Comparison of ENCODE assay signal across 26 mouse cellular contexts in genomic region chr15:80554860-80555822, GRCm38 (mm10). TPM values are rescaled to one million over a fixed set of nuclear protein-coding genes. Genes with fewer than 3 reads are reported as not detected.
A peak's percentile ranks its signal among the peaks of the same experiment; 100 is the strongest.
DNase-seq lines count a peak whose midpoint lies in the region; ATAC-seq and TF ChIP-seq lines count a peak whose summit lies in the region.
"Had no signal": no experiment of that assay in that cellular context is flagged by ENCODE, and none has a peak within 500 bp of the region (broad histone marks: within the 10 kb centered on the region; RNA-seq: fewer than 3 reads in every experiment).

No protein-coding gene starts in this region.

- TF ChIP-seq EP300 in heart, postnatal 0 days (IDR thresholded peaks at IDR 0.05; ENCODE audit: low read depth), result no peak

- H3K4me3 ChIP-seq in heart, postnatal 0 days (ENCODE audit: low read depth, low read length), result no peak overlapping the region
- no peak overlapping the region for H3K4me3 ChIP-seq in bone marrow, adult 2 months (replicated peaks; ENCODE audit: control insufficient read depth, low read depth, low read length)
- no peak overlapping the region for H3K4me3 ChIP-seq in cerebellum, adult 2 months (replicated peaks; ENCODE audit: insufficient read depth, low read depth, low read length)
- H3K4me3 ChIP-seq: erythroblast, embryonic 14.5 days; hindbrain, embryonic 15.5 days; limb, embryonic 15.5 days had no signal

- no peaks in the 10 kb centered on the region for H3K36me3 ChIP-seq in heart, postnatal 0 days (replicated peaks; ENCODE audit: control insufficient read depth, insufficient read depth, low read length)
- H3K36me3 ChIP-seq: hindbrain, embryonic 15.5 days; limb, embryonic 15.5 days had no signal

- H3K9ac ChIP-seq in heart, postnatal 0 days (replicated peaks; ENCODE audit: low read depth, low read length), result no peak overlapping the region
- H3K9ac ChIP-seq: hindbrain, embryonic 15.5 days; limb, embryonic 15.5 days had no signal

- 0 out of 2 replicates have a peak, but pooled peaks cover 2% of the 10 kb centered on the region for H3K27me3 ChIP-seq in heart, postnatal 0 days (ENCODE audit: control insufficient read depth, insufficient read depth, low read length)
- H3K27me3 ChIP-seq in cerebellum, adult 2 months (ENCODE audit: control insufficient read depth, insufficient read depth, low read length), result no peaks in the 10 kb centered on the region
- H3K27me3 ChIP-seq: hindbrain, embryonic 15.5 days; limb, embryonic 15.5 days had no signal

- no peak for ATAC-seq in heart, postnatal 0 days (ENCODE audit: insufficient read depth, low read depth)
- peak; percentile 36; the same call in 1 of the 2 replicates for ATAC-seq in neutrophil, adult 5-6 weeks (ENCODE audit: extremely low read depth, insufficient number of reproducible peaks, low FRiP score, poor library complexity, severe bottlenecking)
- ATAC-seq: forebrain, embryonic 14.5 days; intestine, postnatal 0 days; midbrain, embryonic 16.5 days had no signal

- 89% methylated on average over 6 of the region's 6 CpGs for WGBS in heart, postnatal 0 days
- WGBS in bone marrow, adult 2 months, result 37% methylated on average over 6 of the region's 6 CpGs
- WGBS in cerebellum, adult 2 months, result 96% methylated on average over 6 of the region's 6 CpGs

- TF ChIP-seq POLR2A in bone marrow, adult 2 months (IDR thresholded peaks at IDR 0.05; ENCODE audit: borderline replicate concordance, control insufficient read depth, low read depth, low read length), result no peak
- no peak for TF ChIP-seq POLR2A in cerebellum, adult 2 months (IDR thresholded peaks at IDR 0.05; ENCODE audit: borderline replicate concordance, insufficient read depth, low read length)

- no peaks in the 10 kb centered on the region for H3K9me3 ChIP-seq in heart, postnatal 0 days (replicated peaks; ENCODE audit: control insufficient read depth, low read length)
- H3K9me3 ChIP-seq: hindbrain, embryonic 15.5 days; limb, embryonic 15.5 days had no signal

- intact Hi-C loops in heart, postnatal 10 days (cut with DNase I), result no loop called here

- 0 out of 2 replicates have a peak, but pooled peaks have one; percentile 3 for TF ChIP-seq CTCF in heart, postnatal 0 days (IDR thresholded peaks at IDR 0.05; ENCODE audit: low read depth)
- TF ChIP-seq CTCF in bone marrow, adult 2 months (IDR thresholded peaks at IDR 0.05; ENCODE audit: control insufficient read depth, insufficient read depth, low read length), result 0 out of 2 replicates have a peak, but pooled peaks have one; percentile 10
- TF ChIP-seq CTCF in cerebellum, adult 2 months (IDR thresholded peaks at IDR 0.05; ENCODE audit: borderline replicate concordance, insufficient read depth, low read depth, low read length), result no peak

- no peak for DNase-seq in heart, postnatal 0 days (ENCODE audit: low spot score)
- no peak for DNase-seq in heart, postnatal 10 days
- peak; percentile 63 for DNase-seq in CD4-positive, CD25-positive, alpha-beta regulatory T cell, adult 2 months (ENCODE audit: low read depth, low spot score)
- DNase-seq in cerebellum, adult 2 months, result no peak
- DNase-seq in layer of hippocampus, postnatal 14 days (ENCODE audit: low spot score in 2 of 2), result no peak
- no peak for DNase-seq in gastrocnemius, postnatal 25 days
- DNase-seq: cerebellum, adult 8-10 months; gastrocnemius, postnatal 14 days; heart, postnatal 36 days; kidney, postnatal 10 days; layer of hippocampus, postnatal 36 days; lung, adult 2 months had no signal

- no peak overlapping the region for H3K27ac ChIP-seq in heart, postnatal 0 days (ENCODE audit: low read depth)
- no peak overlapping the region for H3K27ac ChIP-seq in bone marrow, adult 2 months (ENCODE audit: control insufficient read depth, insufficient read depth, low read depth, low read length, poor library complexity)
- H3K27ac ChIP-seq in cerebellum, adult 2 months (ENCODE audit: insufficient read depth, low read length), result no peak overlapping the region
- H3K27ac ChIP-seq: hindbrain, embryonic 15.5 days; limb, embryonic 15.5 days; stomach, postnatal 0 days had no signal

- no peak overlapping the region for H3K4me2 ChIP-seq in heart, postnatal 0 days (ENCODE audit: low read depth, low read length)
- H3K4me2 ChIP-seq: heart, embryonic 11.5 days; hindbrain, embryonic 15.5 days; limb, embryonic 15.5 days had no signal

- no peaks in the 10 kb centered on the region for H3K4me1 ChIP-seq in heart, postnatal 0 days (ENCODE audit: control insufficient read depth, insufficient read depth)
- H3K4me1 ChIP-seq in bone marrow, adult 2 months (ENCODE audit: control insufficient read depth, insufficient read depth, low read length), result peaks cover 1% of the 10 kb centered on the region; the same call in 1 of the 2 replicates
- H3K4me1 ChIP-seq in cerebellum, adult 2 months (ENCODE audit: control insufficient read depth, insufficient read depth, low read length), result no peaks in the 10 kb centered on the region
- H3K4me1 ChIP-seq: hindbrain, embryonic 15.5 days; limb, embryonic 15.5 days had no signal

RNA-seq across cellular contexts. Expression of gene Enthd1, which starts 9.8 kb away (rescaled TPM):
- not detected in 2 replicates for total RNA-seq in heart, postnatal 0 days (2014; rRNA removed; ENCODE audit: low replicate concordance)
- polyA plus RNA-seq in heart, postnatal 0 days (2015; fragmentation: Nextera tagmentation; extraction: Ambion mirVana), result not detected in 2 replicates
- total RNA-seq in heart, postnatal 10 days (2021), result not detected
- 0.72 TPM in 1 of 2 replicates, not detected in the other for polyA plus RNA-seq in bone marrow, adult 2 months (2011; ENCODE audit: insufficient read depth, insufficient read length, low replicate concordance, missing spikeins)
- total RNA-seq in neutrophil, adult 5-6 weeks (2017), result 0.25 and 0.35 TPM in 2 replicates
- polyA plus RNA-seq in cerebellum, adult 2 months (2012; rRNA removed), result not detected in 2 replicates
- not detected for total RNA-seq in layer of hippocampus, postnatal 14 days (2021)
- not detected for total RNA-seq in gastrocnemius, postnatal 25 days (2021)
- total RNA-seq: adrenal gland, postnatal 4 days; gastrocnemius, postnatal 14 days; heart, postnatal 36 days; layer of hippocampus, adult 18-20 months; layer of hippocampus, postnatal 36 days had no signal
- polyA plus RNA-seq: cortical plate, adult 2 months; embryonic facial prominence, embryonic 11.5 days; erythroblast, embryonic 14.5 days; forebrain, embryonic 14.5 days; heart, embryonic 11.5 days; hindbrain, embryonic 15.5 days; intestine, postnatal 0 days; lung, adult 2 months; midbrain, embryonic 16.5 days; stomach, postnatal 0 days had no signal

RNA-seq across cellular contexts. Expression of gene Grap2, which starts 17.3 kb away (rescaled TPM):
- 2.8 TPM in 1 of 2 replicates, not detected in the other for total RNA-seq in heart, postnatal 0 days (2014; rRNA removed; ENCODE audit: low replicate concordance)
- polyA plus RNA-seq in heart, postnatal 0 days (2015; fragmentation: Nextera tagmentation; extraction: Ambion mirVana), result 0.46 and 1.3 TPM in 2 replicates
- total RNA-seq in heart, postnatal 10 days (2021), result 1 to 10 TPM; 1.6 to 2.0 TPM
- polyA plus RNA-seq in bone marrow, adult 2 months (2011; ENCODE audit: insufficient read depth, insufficient read length, low replicate concordance, missing spikeins), result 36.0 and 52.0 TPM in 2 replicates
- 108 and 112 TPM in 2 replicates for total RNA-seq in neutrophil, adult 5-6 weeks (2017)
- polyA plus RNA-seq in cerebellum, adult 2 months (2012; rRNA removed), result 0.08 and 0.16 TPM in 2 replicates
- under 1 TPM; 0.64 to 0.85 TPM for total RNA-seq in layer of hippocampus, postnatal 14 days (2021)
- under 1 TPM; 0.08 to 0.32 TPM for total RNA-seq in gastrocnemius, postnatal 25 days (2021)

Comparison
In these comparisons a context has a peak if more than half of its experiments do, and no peak if none do; other contexts are left out.
1. RNA of gene Grap2, which starts 17.3 kb away (total RNA-seq): 108 to 112 TPM in neutrophil, adult 5-6 weeks; 1.6 to 2.0 TPM in heart, postnatal 10 days, 0.64 to 0.85 TPM in layer of hippocampus, postnatal 14 days, 0.08 to 0.32 TPM in gastrocnemius, postnatal 25 days and 2.8 TPM in heart, postnatal 0 days; every median in the first group is over 10 times any median in the second.